Mouse (Mus musculus): Measurements from ENCODE around the gene Rrp8.

Gene Rrp8

GRCm38 (mm10) chr7:105703816-105704215, 33.4 kb downstream of the Rrp8 start:
- peak; percentile 59 for DNase-seq (ENCODE audit: low read depth, low spot score)

GRCm38 (mm10) chr7:105703184-105703583, 34.0 kb downstream of the Rrp8 start:
- DNase-seq (ENCODE audit: low read depth, low spot score) = peak; percentile 76

- no peak for DNase-seq (ENCODE audit: low read depth, low spot score)
Measured at GRCm38 (mm10) chr7:105690875-105691274, 46.3 kb downstream of the Rrp8 start.

GRCm38 (mm10) chr7:105685541-105686197, 51.5 kb downstream of the Rrp8 start:
- peak; percentile 15 for DNase-seq (ENCODE audit: low read depth, low spot score)

Data from brain, adult 2 months (tissue).